Mouse (Mus musculus) liver, adult 2 months (tissue): ENCODE data around the gene Anapc2.

Experiments
- CTCF ChIP-seq: fragments of 200-500 bp; IDR thresholded peaks from 2 replicates; pipeline ENCODE4 v1.5.1; 2011; ENCODE audit warnings: low read depth, low read length, control low read depth
- POLR2A ChIP-seq: fragments of 200-500 bp; IDR thresholded peaks from 2 replicates; pipeline ENCODE4 v1.6.1; 2011; ENCODE audit warnings: low read length, control low read depth; ENCODE audit not compliant: insufficient read depth; ENCODE audit errors: extremely low read depth

GRCm38 (mm10) chr2:25239766-25240165, 32.5 kb upstream of the Anapc2 start:
- no peak for TF ChIP-seq CTCF
- TF ChIP-seq POLR2A = no peak
